Mouse (Mus musculus) limb, embryonic 14.5 days (tissue): Measurements from ENCODE around the gene Lrr1. TPM values are rescaled to one million over a fixed set of nuclear protein-coding genes. Genes with fewer than 3 reads are reported as not detected.
A peak's percentile ranks its signal among the peaks of the same experiment; 100 is the strongest.

Experiments used
- ATAC-seq: fragments of 200-750 bp; cut with Nextera tagmentation; 2 replicates; pipeline ENCODE4 v1.8.0; 2017; ENCODE audit warnings: low read depth, moderate number of reproducible peaks, moderate TSS enrichment; ENCODE audit not compliant: low FRiP score
- DNase-seq: peaks from one replicate; pipeline ENCODE4 v3.0.0-alpha.2; 2015; ENCODE audit warnings: low spot score
- H3K27ac ChIP-seq: fragments of 300-500 bp; sonication (generic); replicated peaks from 2 replicates; pipeline ENCODE4 v1.5.1; 2014; ENCODE audit warnings: low read depth, mild to moderate bottlenecking, low read length, moderate library complexity, mixed read lengths
- H3K27me3 ChIP-seq: fragments of 300-500 bp; sonication (generic); 2 replicates; pipeline ENCODE4 v1.6.1; 2014; ENCODE audit warnings: low read length, mixed read lengths; ENCODE audit not compliant: control insufficient read depth, insufficient read depth
- H3K36me3 ChIP-seq: fragments of 300-500 bp; sonication (generic); 2 replicates; pipeline ENCODE4 v1.6.1; 2014; ENCODE audit warnings: mild to moderate bottlenecking, low read length, moderate library complexity, mixed read lengths; ENCODE audit not compliant: control insufficient read depth, insufficient read depth
- H3K4me1 ChIP-seq: fragments of 300-500 bp; sonication (generic); 2 replicates; pipeline ENCODE4 v1.6.1; 2014; ENCODE audit warnings: antibody characterized with exemption, low read length, mixed read lengths; ENCODE audit not compliant: control insufficient read depth, insufficient read depth
- H3K4me2 ChIP-seq: fragments of 300-500 bp; sonication (generic); replicated peaks from 2 replicates; pipeline ENCODE4 v1.6.1; 2014; ENCODE audit warnings: low read depth, mild to moderate bottlenecking, low read length, moderate library complexity; ENCODE audit not compliant: severe bottlenecking
- H3K4me3 ChIP-seq: fragments of 300-500 bp; sonication (generic); replicated peaks from 2 replicates; pipeline ENCODE4 v1.5.1; 2014; ENCODE audit warnings: low read length
- H3K9ac ChIP-seq: fragments of 300-500 bp; sonication (generic); 2 replicates; pipeline ENCODE4 v1.6.1; 2014; ENCODE audit warnings: mild to moderate bottlenecking, low read depth, low read length, moderate library complexity; ENCODE audit not compliant: severe bottlenecking
- H3K9me3 ChIP-seq: fragments of 300-500 bp; sonication (generic); 2 replicates; pipeline ENCODE4 v1.6.1; 2016; ENCODE audit warnings: low read length; ENCODE audit not compliant: control insufficient read depth
- POLR2A ChIP-seq: fragments of 200-500 bp; IDR thresholded peaks from 2 replicates; pipeline ENCODE4 v1.8.0; 2012; ENCODE audit warnings: inconsistent platforms, mild to moderate bottlenecking, moderate library complexity, borderline replicate concordance; ENCODE audit not compliant: insufficient read depth, insufficient read length; ENCODE audit errors: extremely low read depth
- WGBS: fragments of 180-500 bp; shearing (Covaris S2); extraction: QIAGEN DNeasy Blood & Tissue Kit; methylation state at CpG from one replicate; pipeline ENCODE4 v1.1.7; 2014; 5-methylcytosine and 5-hydroxymethylcytosine counted together
- polyA plus RNA-seq, 2 experiments: library from polyadenylated mRNA; depleted of rRNA in 1 of 2; stranded (reverse) in 1 of 2; unstranded in 1 of 2; fragments of >200 nt; fragmentation: Nextera tagmentation in 1 of 2; extraction: Ambion mirVana in 1 of 2; gene quantifications; 2 replicates each; pipeline versions ENCODE4 v1.2.1 to v1.2.3; 2012 to 2014

Lrr1 gene
- polyA plus RNA-seq, 2 experiments: 14.1 to 19.8 TPM

DNA sequence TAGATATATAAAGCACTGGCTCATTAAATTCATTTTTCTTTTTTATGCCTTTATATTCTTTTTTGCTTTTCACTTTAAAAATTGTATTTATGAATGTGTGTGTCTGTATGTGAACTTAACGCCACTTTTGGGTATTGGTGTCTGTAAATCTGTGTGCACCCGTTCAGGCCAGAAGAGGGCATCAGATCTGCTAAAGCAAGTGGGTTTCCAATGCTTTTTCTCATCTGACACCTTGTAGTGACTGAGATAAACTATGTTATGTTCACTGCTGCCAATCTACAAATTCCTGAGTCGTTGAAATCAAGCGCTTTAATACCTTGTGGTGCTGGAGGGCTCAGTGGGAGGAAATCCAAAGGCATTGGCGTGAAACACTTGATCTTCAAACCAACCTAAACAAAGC lies 42.4 kb downstream of the Lrr1 start:
- Histone ChIP-seq H3K27ac (0 out of 2 replicates have a peak overlapping the region, but pooled peaks have one; percentile 67), H3K36me3 (peaks cover 60% of the 10 kb centered on the region)

GRCm38 (mm10) chr12:69213186-69213777 lies 44.7 kb downstream of the Lrr1 start:
- no peak for ATAC-seq
- Histone ChIP-seq H3K4me2 (no peak overlapping the region), H3K4me1 (no peaks in the 10 kb centered on the region), H3K9me3 (no peaks in the 10 kb centered on the region), H3K36me3 (peaks cover 68% of the 10 kb centered on the region), H3K9ac (no peak overlapping the region), H3K27ac (no peak overlapping the region), H3K27me3 (no peaks in the 10 kb centered on the region), H3K4me3 (no peak overlapping the region)
- no peak for DNase-seq
- TF ChIP-seq POLR2A: no peak
- WGBS: 93% methylated on average over 13 of the region's 13 CpGs

More for the DNA sequence above, 42.4 kb downstream of the Lrr1 start:
- no peak for ATAC-seq
- 79% methylated on average over 5 of the region's 5 CpGs for WGBS
- H3K9me3 ChIP-seq: no peaks in the 10 kb centered on the region
- H3K4me1 ChIP-seq: no peaks in the 10 kb centered on the region
- H3K4me3 ChIP-seq: no peak overlapping the region
- no peak for TF ChIP-seq POLR2A
- H3K27me3 ChIP-seq: no peaks in the 10 kb centered on the region
- H3K9ac ChIP-seq: no peak overlapping the region
- H3K4me2 ChIP-seq: no peak overlapping the region
- DNase-seq: no peak

DNA sequence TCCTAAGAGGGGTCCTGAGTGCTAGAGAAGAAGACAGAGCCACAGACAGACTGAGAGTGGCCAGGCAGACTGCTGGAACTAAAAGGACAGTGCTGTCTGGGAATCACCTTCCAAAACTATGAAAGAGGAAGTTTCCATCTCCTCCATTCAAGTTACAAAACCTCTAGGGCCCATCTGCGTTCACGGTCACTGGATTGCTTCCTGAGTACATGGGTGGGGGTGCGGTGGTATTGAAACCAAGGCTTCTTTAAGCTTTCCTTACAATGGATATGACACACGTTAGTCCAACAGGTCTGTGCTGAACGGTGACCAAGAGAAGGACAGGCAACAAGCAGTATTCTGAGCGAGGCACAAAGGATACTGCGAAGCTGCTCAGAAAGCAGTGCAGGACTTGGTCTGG lies 45.8 kb downstream of the Lrr1 start:
- no peaks in the 10 kb centered on the region for H3K27me3 ChIP-seq
- no peak for TF ChIP-seq POLR2A
- no peak overlapping the region for H3K9ac ChIP-seq
- H3K4me1 ChIP-seq: no peaks in the 10 kb centered on the region
- H3K4me2 ChIP-seq: no peak overlapping the region
- 92% methylated on average over 7 of the region's 7 CpGs for WGBS
- H3K27ac ChIP-seq: no peak overlapping the region
- ATAC-seq (no peak), DNase-seq (no peak)
- H3K4me3 ChIP-seq: no peak overlapping the region
- H3K9me3 ChIP-seq: no peaks in the 10 kb centered on the region
- peaks cover 70% of the 10 kb centered on the region for H3K36me3 ChIP-seq

- H3K36me3 ChIP-seq: peaks cover 67% of the 10 kb centered on the region
- ATAC-seq: no peak
- H3K4me3 ChIP-seq: no peak overlapping the region
- no peak overlapping the region for H3K4me2 ChIP-seq
- no peak for DNase-seq
- H3K4me1 ChIP-seq: no peaks in the 10 kb centered on the region
- TF ChIP-seq POLR2A: no peak
- H3K9ac ChIP-seq: no peak overlapping the region
- no peak overlapping the region for H3K27ac ChIP-seq
- WGBS: 87% methylated on average over 3 of the region's 3 CpGs
- no peaks in the 10 kb centered on the region for H3K27me3 ChIP-seq
- H3K9me3 ChIP-seq: no peaks in the 10 kb centered on the region
Observed at GRCm38 (mm10) chr12:69215000-69215785, 46.6 kb downstream of the Lrr1 start.

- Histone ChIP-seq H3K4me2 (no peak overlapping the region), H3K36me3 (peaks cover 76% of the 10 kb centered on the region), H3K9ac (no peak overlapping the region), H3K4me3 (no peak overlapping the region), H3K27me3 (no peaks in the 10 kb centered on the region), H3K27ac (no peak overlapping the region), H3K4me1 (no peaks in the 10 kb centered on the region), H3K9me3 (no peaks in the 10 kb centered on the region)
- WGBS: 95% methylated on average over 7 of the region's 7 CpGs
- TF ChIP-seq POLR2A: no peak
- ATAC-seq (no peak), DNase-seq (no peak)
Observed at GRCm38 (mm10) chr12:69216587-69216986, 48.0 kb downstream of the Lrr1 start.
